Mouse (Mus musculus) E14TG2a.4 (cell line): ENCODE data around the gene Fam192a.

ENCODE experiments used
- CTCF ChIP-seq: conservative IDR thresholded peaks from 2 replicates; pipeline ENCODE4 v1.5.1; 2014; ENCODE audit warnings: low read length
- NANOG ChIP-seq: IDR thresholded peaks from 2 replicates; pipeline ENCODE4 v1.6.1; 2014; ENCODE audit warnings: borderline replicate concordance, low read length, mixed read lengths
- POU5F1 ChIP-seq: IDR thresholded peaks from 2 replicates; pipeline ENCODE4 v1.6.1; 2014; ENCODE audit warnings: low read length, borderline replicate concordance

GRCm38 (mm10) chr8:94528245-94528644, 73.6 kb downstream of the Fam192a start:
- TF ChIP-seq CTCF: peak; percentile 86
- no peak for TF ChIP-seq POU5F1
- TF ChIP-seq NANOG: no peak
